Mouse (Mus musculus) intestine, postnatal 0 days (tissue): ENCODE measurements around the gene Ces2e. TPM values are rescaled to one million over a fixed set of nuclear protein-coding genes. Genes with fewer than 3 reads are reported as not detected.
"Not testable (repeated sequence)": the region's sequence is repeated elsewhere in the genome, so short reads cannot be mapped to it uniquely, and the experiment has no call there.

Experiments
- ATAC-seq: fragments of 200-750 bp; cut with Nextera tagmentation; 2 replicates; pipeline ENCODE4 v1.8.0; 2017; ENCODE audit warnings: mild to moderate bottlenecking, moderate TSS enrichment, moderate library complexity
- H3K27ac ChIP-seq: fragments of 300-500 bp; sonication (generic); 2 replicates; pipeline ENCODE4 v1.5.1; 2014; ENCODE audit warnings: mild to moderate bottlenecking, low read depth, low read length, moderate library complexity
- H3K27me3 ChIP-seq: fragments of 300-500 bp; sonication (generic); replicated peaks from 2 replicates; pipeline ENCODE4 v1.6.1; 2014; ENCODE audit warnings: low read length, mixed read lengths; ENCODE audit not compliant: control insufficient read depth, insufficient read depth
- H3K36me3 ChIP-seq: fragments of 300-500 bp; sonication (generic); 2 replicates; pipeline ENCODE4 v1.6.1; 2014; ENCODE audit warnings: mild to moderate bottlenecking, moderate library complexity; ENCODE audit not compliant: control insufficient read depth, insufficient read depth
- H3K4me1 ChIP-seq: fragments of 300-500 bp; sonication (generic); replicated peaks from 2 replicates; pipeline ENCODE4 v1.6.1; 2014; ENCODE audit warnings: antibody characterized with exemption, low read length, mixed read lengths; ENCODE audit not compliant: control insufficient read depth, insufficient read depth
- H3K4me2 ChIP-seq: fragments of 300-500 bp; sonication (generic); replicated peaks from 2 replicates; pipeline ENCODE4 v1.6.1; 2014; ENCODE audit warnings: low read depth, mild to moderate bottlenecking, moderate library complexity
- H3K4me3 ChIP-seq: fragments of 300-500 bp; sonication (generic); 2 replicates; pipeline ENCODE4 v1.5.1; 2014; ENCODE audit warnings: low read depth, low read length
- H3K9ac ChIP-seq: fragments of 300-500 bp; sonication (generic); 2 replicates; pipeline ENCODE4 v1.6.1; 2014; ENCODE audit warnings: mild to moderate bottlenecking, low read depth, low read length
- H3K9me3 ChIP-seq: fragments of 300-500 bp; sonication (generic); 2 replicates; pipeline ENCODE4 v1.6.1; 2016; ENCODE audit warnings: mixed run types; ENCODE audit not compliant: control insufficient read depth
- CTCF ChIP-seq: sonication (generic); IDR thresholded peaks from 2 replicates; pipeline ENCODE4 v1.5.1; 2016; ENCODE audit warnings: low read depth, mild to moderate bottlenecking, control low read depth, antibody characterized with exemption, moderate library complexity
- WGBS: fragments of 180-500 bp; shearing (Covaris S2); extraction: QIAGEN DNeasy Blood & Tissue Kit; methylation state at CpG from one replicate; pipeline ENCODE4 v1.1.7; 2014; 5-methylcytosine and 5-hydroxymethylcytosine counted together
- polyA plus RNA-seq: library from polyadenylated mRNA; unstranded; fragments of >200 nt; fragmentation: Nextera tagmentation; extraction: Ambion mirVana; gene quantifications from 2 replicates; pipeline ENCODE4 v1.2.1, GENCODE M21; 2015

Ces2e gene
- 161 and 172 TPM in 2 replicates for polyA plus RNA-seq

DNA sequence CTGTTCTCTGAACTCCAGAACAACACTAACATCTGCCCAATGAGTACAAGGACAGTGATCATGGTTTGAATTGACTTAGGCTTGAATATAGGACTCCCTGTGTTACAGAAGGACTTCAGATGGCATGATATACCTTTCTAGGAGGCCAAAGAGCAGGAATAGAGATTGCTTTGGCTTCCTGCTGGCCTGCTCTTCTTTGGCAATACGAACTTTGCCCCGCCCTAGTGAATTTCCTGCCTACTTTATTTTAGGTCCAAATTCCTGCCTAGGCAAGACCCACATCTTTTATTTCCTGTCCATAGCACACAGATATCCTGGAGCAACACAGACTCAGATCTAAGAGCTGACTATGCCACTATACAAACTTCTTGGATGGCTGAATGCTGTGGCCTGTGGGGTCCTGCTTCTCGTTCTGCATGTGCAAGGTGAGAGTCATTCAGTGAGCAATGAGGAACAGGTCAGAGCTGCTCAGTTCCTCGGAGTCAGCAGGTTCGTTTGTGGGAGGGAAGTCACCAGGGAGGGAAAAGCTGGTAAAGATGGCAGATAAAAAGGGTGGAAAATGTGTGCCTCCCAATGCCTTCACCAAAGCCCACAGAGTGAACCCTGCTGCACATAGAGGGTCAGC, at the start of gene Ces2e:
TSS of gene Ces2e (plus strand) at position 289 of the 625 bp plus-strand sequence.
- TF ChIP-seq CTCF = no peak
- peak within 1 kb of the TSS; percentile 50 for H3K4me2 ChIP-seq
- peak; percentile 85 for ATAC-seq
- H3K4me1 ChIP-seq = peaks cover 4% of the 10 kb centered on the region; the same call in 1 of the 2 replicates
- H3K36me3 ChIP-seq = no peaks in the 10 kb centered on the region
- H3K27ac ChIP-seq = peak within 1 kb of the TSS; percentile 69
- H3K9ac ChIP-seq = no peak within 1 kb of the TSS
- WGBS = 20% methylated on average over 5 of the region's 5 CpGs
- H3K9me3 ChIP-seq = no peaks in the 10 kb centered on the region
- H3K27me3 ChIP-seq = no peaks in the 10 kb centered on the region
- H3K4me3 ChIP-seq = no peak within 1 kb of the TSS

DNA sequence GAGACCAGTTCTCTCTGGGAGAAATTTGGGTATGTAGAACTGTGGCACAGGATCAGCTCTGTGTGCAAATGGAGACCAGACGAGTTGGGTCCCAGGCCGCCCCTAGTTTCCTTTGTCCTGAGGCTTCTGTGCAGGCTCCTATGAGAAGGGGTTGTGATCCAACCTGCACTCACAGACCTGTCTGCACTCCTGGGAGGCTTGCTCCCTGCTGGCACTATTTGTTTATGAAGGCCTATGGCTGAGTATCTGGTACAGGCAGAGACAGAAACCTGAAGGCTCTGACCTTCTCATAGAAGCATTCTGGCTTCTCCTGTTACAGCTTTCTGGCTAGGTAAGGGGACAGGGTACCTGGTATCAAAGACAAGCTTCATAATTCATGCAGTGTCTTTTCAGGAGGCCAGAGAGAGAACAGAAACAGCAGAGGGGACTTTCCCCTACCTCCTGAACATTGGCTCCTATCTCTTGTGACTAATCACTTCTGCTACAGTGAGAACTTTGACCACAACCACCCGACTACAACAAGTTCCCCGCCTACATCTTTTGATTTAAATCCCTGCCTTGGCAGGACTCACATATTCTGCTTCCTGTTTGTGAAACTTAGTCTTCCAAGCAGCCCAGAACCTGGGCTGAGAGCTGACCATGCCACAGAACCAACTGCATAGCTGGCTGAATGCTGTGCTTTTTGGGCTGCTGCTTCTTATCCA, 39.7 kb upstream of the Ces2e start:
- not testable (repeated sequence) for H3K36me3 ChIP-seq, H3K4me2 ChIP-seq, H3K4me3 ChIP-seq, H3K9ac ChIP-seq, H3K9me3 ChIP-seq, H3K27me3 ChIP-seq, H3K4me1 ChIP-seq, H3K27ac ChIP-seq
- no CpG with 5 or more reads among the region's 4 CpGs for WGBS
- ATAC-seq = peak; percentile 97

DNA sequence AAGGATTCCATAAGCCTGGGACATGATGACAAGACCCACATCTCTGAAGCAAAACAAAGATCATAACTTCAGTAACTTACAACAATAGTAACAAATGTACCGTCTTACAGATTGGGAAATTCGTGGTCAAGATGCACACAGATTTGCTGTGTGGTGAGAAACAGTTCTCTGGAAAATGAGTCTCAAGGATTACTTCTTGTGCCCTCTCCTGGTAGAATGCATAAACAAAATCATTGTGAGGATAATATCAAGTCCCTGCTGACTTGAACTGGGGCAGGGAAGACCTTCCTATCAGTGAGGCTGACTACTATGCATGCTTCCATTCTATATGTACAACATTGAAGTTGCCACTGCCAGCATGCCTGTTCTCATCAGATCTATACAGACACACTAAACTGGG, 24.3 kb upstream of the Ces2e start:
- no peak overlapping the region for H3K27ac ChIP-seq
- no peak overlapping the region for H3K4me3 ChIP-seq
- peak; percentile 58 for TF ChIP-seq CTCF
- no peak overlapping the region for H3K9ac ChIP-seq
- ATAC-seq = no peak
- 83% methylated on average over 2 of the region's 2 CpGs for WGBS
- no peaks in the 10 kb centered on the region for H3K36me3 ChIP-seq
- H3K4me2 ChIP-seq = no peak overlapping the region
- no peaks in the 10 kb centered on the region for H3K27me3 ChIP-seq
- H3K9me3 ChIP-seq = no peaks in the 10 kb centered on the region
- no peaks in the 10 kb centered on the region for H3K4me1 ChIP-seq

DNA sequence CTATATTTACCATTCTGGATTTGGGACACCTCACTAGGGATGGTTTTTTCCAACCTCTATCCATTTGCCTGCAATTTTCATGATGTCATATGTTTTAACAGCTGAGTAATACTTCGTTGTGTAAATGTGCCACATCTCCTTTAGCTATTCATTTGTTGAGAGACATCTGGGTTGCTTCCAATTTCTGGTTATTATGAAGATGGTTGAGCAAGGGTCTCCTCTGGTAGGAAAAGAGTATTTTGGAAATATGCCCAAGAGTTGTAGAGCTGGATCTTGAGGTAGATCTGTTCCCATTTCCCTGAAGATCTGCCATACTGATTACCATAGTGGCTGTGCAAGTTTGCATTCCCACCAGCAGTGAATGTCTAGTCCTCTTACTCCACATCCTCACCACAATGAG, 18.9 kb upstream of the Ces2e start:
- WGBS = 33% methylated on average over 1 of the region's 1 CpGs
- H3K27ac ChIP-seq = no peak overlapping the region
- H3K27me3 ChIP-seq = no peaks in the 10 kb centered on the region
- H3K4me2 ChIP-seq = no peak overlapping the region
- no peak overlapping the region for H3K4me3 ChIP-seq
- no peaks in the 10 kb centered on the region for H3K36me3 ChIP-seq
- ATAC-seq = no peak
- H3K4me1 ChIP-seq = no peaks in the 10 kb centered on the region
- H3K9ac ChIP-seq = no peak overlapping the region
- TF ChIP-seq CTCF = no peak
- H3K9me3 ChIP-seq = no peaks in the 10 kb centered on the region

DNA sequence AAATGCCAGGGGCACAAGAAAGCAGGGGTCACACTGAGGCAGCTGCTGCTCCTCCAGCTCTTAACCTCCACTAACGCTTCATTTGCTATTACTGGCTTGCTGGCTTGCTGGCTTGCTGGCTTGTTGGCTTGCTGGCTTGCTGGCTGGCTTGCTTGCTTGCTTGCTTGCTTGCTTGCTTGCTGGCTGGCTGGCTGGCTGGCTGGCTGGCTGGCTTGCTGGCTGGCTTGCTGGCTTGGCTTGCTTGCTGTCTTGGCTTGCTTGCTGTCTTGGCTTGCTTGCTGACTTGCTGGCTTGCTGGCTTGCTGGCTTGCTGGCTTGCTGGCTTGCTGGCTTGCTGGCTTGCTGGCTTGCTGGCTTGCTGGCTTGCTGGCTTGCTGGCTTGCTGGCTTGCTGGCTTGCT, 17.0 kb upstream of the Ces2e start:
- not testable (repeated sequence) for H3K27ac ChIP-seq, ATAC-seq, H3K4me3 ChIP-seq, H3K4me2 ChIP-seq, H3K9me3 ChIP-seq, H3K27me3 ChIP-seq, H3K4me1 ChIP-seq, H3K9ac ChIP-seq, H3K36me3 ChIP-seq
- 82% methylated on average over 1 of the region's 1 CpGs for WGBS

DNA sequence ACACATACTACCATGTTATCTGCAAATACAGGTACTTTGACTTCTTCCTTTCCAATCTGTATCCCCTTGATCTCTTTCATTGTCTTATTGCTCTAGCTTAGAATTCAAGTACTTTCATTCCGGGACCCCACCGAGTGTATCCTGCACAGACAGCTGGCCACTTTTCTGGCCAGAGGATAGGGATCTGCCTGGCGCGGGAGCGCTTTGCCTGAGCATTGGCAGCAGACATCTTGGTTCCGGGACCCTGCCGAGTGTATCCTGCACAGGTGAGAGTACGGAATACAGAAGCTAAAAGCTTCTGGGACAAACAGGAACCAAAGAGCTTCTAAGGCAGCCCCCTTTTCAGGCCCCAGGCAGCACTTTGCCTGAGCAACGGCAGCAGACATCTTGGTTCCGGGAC, 16.4 kb upstream of the Ces2e start:
- H3K27me3 ChIP-seq, ATAC-seq, H3K36me3 ChIP-seq, H3K9ac ChIP-seq, H3K4me2 ChIP-seq, H3K4me3 ChIP-seq, H3K9me3 ChIP-seq, H3K27ac ChIP-seq, H3K4me1 ChIP-seq: not testable (repeated sequence)
- WGBS = 93% methylated on average over 10 of the region's 10 CpGs
